Mouse (Mus musculus) liver, embryonic 12.5 days (tissue): ENCODE results near the gene Acp5. TPM values are rescaled to one million over a fixed set of nuclear protein-coding genes. Genes with fewer than 3 reads are reported as not detected.
A peak's percentile ranks its signal among the peaks of the same experiment; 100 is the strongest.

Source experiments
- ATAC-seq: fragments of 200-750 bp; cut with Nextera tagmentation; 2 replicates; pipeline ENCODE4 v1.8.0; 2017; ENCODE audit warnings: moderate number of reproducible peaks, mild to moderate bottlenecking, moderate library complexity
- H3K27ac ChIP-seq: fragments of 300-500 bp; sonication (generic); 2 replicates; pipeline ENCODE4 v1.5.1; 2016; ENCODE audit warnings: mild to moderate bottlenecking
- H3K27me3 ChIP-seq: fragments of 300-500 bp; sonication (generic); replicated peaks from 2 replicates; pipeline ENCODE4 v1.6.1; 2016; ENCODE audit warnings: mild to moderate bottlenecking, moderate library complexity
- H3K36me3 ChIP-seq: fragments of 300-500 bp; sonication (generic); 2 replicates; pipeline ENCODE4 v1.6.1; 2016; ENCODE audit warnings: mild to moderate bottlenecking, moderate library complexity
- H3K4me1 ChIP-seq: fragments of 300-500 bp; sonication (generic); 2 replicates; pipeline ENCODE4 v1.6.1; 2016
- H3K4me2 ChIP-seq: fragments of 300-500 bp; sonication (generic); 2 replicates; pipeline ENCODE4 v1.6.1; 2016; ENCODE audit warnings: mild to moderate bottlenecking, moderate library complexity
- H3K4me3 ChIP-seq: fragments of 300-500 bp; sonication (generic); 2 replicates; pipeline ENCODE4 v1.5.1; 2016; ENCODE audit warnings: mild to moderate bottlenecking, moderate library complexity
- H3K9ac ChIP-seq: fragments of 300-500 bp; sonication (generic); 2 replicates; pipeline ENCODE4 v1.6.1; 2016; ENCODE audit warnings: mild to moderate bottlenecking, moderate library complexity
- H3K9me3 ChIP-seq: fragments of 300-500 bp; sonication (generic); replicated peaks from 2 replicates; pipeline ENCODE4 v1.6.1; 2016; ENCODE audit warnings: mild to moderate bottlenecking, moderate library complexity
- WGBS: fragments of 180-500 bp; shearing (Covaris S2); methylation state at CpG from one replicate; pipeline ENCODE4 v1.1.7; 2016; ENCODE audit not compliant: insufficient replicate concordance; 5-methylcytosine and 5-hydroxymethylcytosine counted together
- microRNA-seq: library from miRNA; unstranded; fragments of <30 nt; microRNA quantifications from one replicate; pipeline ENCODE4, GENCODE M21; 2017
- polyA plus RNA-seq: library from polyadenylated mRNA; unstranded; fragments of >200 nt; fragmentation: Nextera tagmentation; extraction: Ambion mirVana; gene quantifications from 2 replicates; pipeline ENCODE4 v1.2.1, GENCODE M21; 2016

Acp5 gene
- polyA plus RNA-seq, 1 experiment from 2014 or later: 179 TPM

- Histone ChIP-seq H3K27me3 (no peaks in the 10 kb centered on the region), H3K27ac (no peak overlapping the region), H3K4me2 (no peak overlapping the region), H3K9ac (no peak overlapping the region), H3K4me3 (no peak overlapping the region), H3K4me1 (peaks cover 25% of the 10 kb centered on the region), H3K9me3 (no peaks in the 10 kb centered on the region), H3K36me3 (peaks cover 12% of the 10 kb centered on the region)
- WGBS: 73% methylated on average over 2 of the region's 2 CpGs
- no peak for ATAC-seq
Measured at GRCm38 (mm10) chr9:22087034-22087618, 48.4 kb downstream of the Acp5 start.

GRCm38 (mm10) chr9:22086012-22086411 is 49.5 kb downstream of the Acp5 start:
- H3K27me3 ChIP-seq: no peaks in the 10 kb centered on the region
- 84% methylated on average over 6 of the region's 6 CpGs for WGBS
- peak overlapping the region; percentile 75; the same call in 1 of the 2 replicates for H3K27ac ChIP-seq
- H3K9me3 ChIP-seq: no peaks in the 10 kb centered on the region
- no peak for ATAC-seq
- H3K4me1 ChIP-seq: peaks cover 25% of the 10 kb centered on the region
- H3K9ac ChIP-seq: peak overlapping the region; percentile 83
- H3K36me3 ChIP-seq: peaks cover 12% of the 10 kb centered on the region
- H3K4me2 ChIP-seq: peak overlapping the region; percentile 90
- H3K4me3 ChIP-seq: peak overlapping the region; percentile 84

GRCm38 (mm10) chr9:22085022-22085834 is 50.3 kb downstream of the Acp5 start, which contains the start of gene Ecsit:
Ecsit (minus strand) TSS chr9:22085438.
- Histone ChIP-seq H3K4me1 (peaks cover 25% of the 10 kb centered on the region), H3K36me3 (peaks cover 15% of the 10 kb centered on the region), H3K27ac (peak within 1 kb of the TSS; percentile 75), H3K27me3 (no peaks in the 10 kb centered on the region), H3K9ac (peak within 1 kb of the TSS; percentile 83), H3K4me3 (peak within 1 kb of the TSS; percentile 84), H3K4me2 (peak within 1 kb of the TSS; percentile 90), H3K9me3 (no peaks in the 10 kb centered on the region)
- peak; percentile 99 for ATAC-seq
- under 1% methylated on average over 48 of the region's 48 CpGs for WGBS

GRCm38 (mm10) chr9:22084667-22085021 is 50.9 kb downstream of the Acp5 start:
- no peaks in the 10 kb centered on the region for H3K9me3 ChIP-seq
- H3K9ac ChIP-seq: peak overlapping the region; percentile 83
- H3K36me3 ChIP-seq: peaks cover 21% of the 10 kb centered on the region
- ATAC-seq: no peak
- 0 out of 2 replicates have a peak overlapping the region, but pooled peaks have one; percentile 61 for H3K27ac ChIP-seq
- peaks cover 25% of the 10 kb centered on the region for H3K4me1 ChIP-seq
- no peaks in the 10 kb centered on the region for H3K27me3 ChIP-seq
- peak overlapping the region; percentile 84 for H3K4me3 ChIP-seq
- 23% methylated on average over 4 of the region's 4 CpGs for WGBS
- H3K4me2 ChIP-seq: peak overlapping the region; percentile 90

Small RNAs within 50 kb of the gene (microRNA-seq; reads per million reads assigned to microRNA genes)
- not detected for gene Mir7084

Other genes with a start within 250 kb of the Acp5 start
- 6.5 TPM in 2 replicates for gene Rab3d, start 217.5 kb downstream of the Acp5 start, polyA plus RNA-seq
- gene Ccdc159, start 208.2 kb downstream of the Acp5 start, polyA plus RNA-seq: 1.3 and 2.2 TPM in 2 replicates
- gene Tmem205, start 208.2 kb downstream of the Acp5 start, polyA plus RNA-seq: 39.9 and 41.8 TPM in 2 replicates
- 2.3 and 3.1 TPM in 2 replicates for gene Plppr2, start 198.7 kb downstream of the Acp5 start, polyA plus RNA-seq
- gene Swsap1, start 180.0 kb downstream of the Acp5 start, polyA plus RNA-seq: 2.8 and 3.0 TPM in 2 replicates
- gene Epor, start 172.2 kb downstream of the Acp5 start, polyA plus RNA-seq: 155 and 158 TPM in 2 replicates
- gene Rgl3, start 146.3 kb downstream of the Acp5 start, polyA plus RNA-seq: 0.20 and 0.46 TPM in 2 replicates
- gene Ccdc151, start 133.1 kb downstream of the Acp5 start, polyA plus RNA-seq: 0.12 TPM in 1 of 2 replicates, not detected in the other
- gene Prkcsh, start 132.9 kb downstream of the Acp5 start, polyA plus RNA-seq: 65.0 and 68.5 TPM in 2 replicates
- 0.02 TPM in 1 of 2 replicates, not detected in the other for gene Elavl3, start 83.7 kb downstream of the Acp5 start, polyA plus RNA-seq
- gene Gm49318, start 64.5 kb downstream of the Acp5 start, polyA plus RNA-seq: not detected in 2 replicates
- 5.7 and 6.6 TPM in 2 replicates for gene Zfp653, start 64.3 kb downstream of the Acp5 start, polyA plus RNA-seq
- gene Ecsit, start 50.3 kb downstream of the Acp5 start, polyA plus RNA-seq: 36.9 and 40.6 TPM in 2 replicates
- 0.80 and 0.81 TPM in 2 replicates for gene Cnn1, start 36.5 kb downstream of the Acp5 start, polyA plus RNA-seq
- gene Elof1, start 18.5 kb downstream of the Acp5 start, polyA plus RNA-seq: 103 and 113 TPM in 2 replicates
- gene Pigyl, start 21.1 kb upstream of the Acp5 start, polyA plus RNA-seq: 41.1 and 46.3 TPM in 2 replicates
- 0.07 and 0.14 TPM in 2 replicates for gene Zfp872, start 52.4 kb upstream of the Acp5 start, polyA plus RNA-seq
- 11.7 and 12.3 TPM in 2 replicates for gene Zfp809, start 90.0 kb upstream of the Acp5 start, polyA plus RNA-seq
- 2.2 and 2.3 TPM in 2 replicates for gene Zfp599, start 124.2 kb upstream of the Acp5 start, polyA plus RNA-seq
- 4.9 and 5.0 TPM in 2 replicates for gene Zfp810, start 171.9 kb upstream of the Acp5 start, polyA plus RNA-seq